Mouse (Mus musculus): ENCODE data around the gene Zyx. TPM values are rescaled to one million over a fixed set of nuclear protein-coding genes. Genes with fewer than 3 reads are reported as not detected.

The Zyx gene
- 100 to 1,000 TPM; 131 to 231 TPM for polyA plus RNA-seq (2017; shearing (Covaris generic))

DNA sequence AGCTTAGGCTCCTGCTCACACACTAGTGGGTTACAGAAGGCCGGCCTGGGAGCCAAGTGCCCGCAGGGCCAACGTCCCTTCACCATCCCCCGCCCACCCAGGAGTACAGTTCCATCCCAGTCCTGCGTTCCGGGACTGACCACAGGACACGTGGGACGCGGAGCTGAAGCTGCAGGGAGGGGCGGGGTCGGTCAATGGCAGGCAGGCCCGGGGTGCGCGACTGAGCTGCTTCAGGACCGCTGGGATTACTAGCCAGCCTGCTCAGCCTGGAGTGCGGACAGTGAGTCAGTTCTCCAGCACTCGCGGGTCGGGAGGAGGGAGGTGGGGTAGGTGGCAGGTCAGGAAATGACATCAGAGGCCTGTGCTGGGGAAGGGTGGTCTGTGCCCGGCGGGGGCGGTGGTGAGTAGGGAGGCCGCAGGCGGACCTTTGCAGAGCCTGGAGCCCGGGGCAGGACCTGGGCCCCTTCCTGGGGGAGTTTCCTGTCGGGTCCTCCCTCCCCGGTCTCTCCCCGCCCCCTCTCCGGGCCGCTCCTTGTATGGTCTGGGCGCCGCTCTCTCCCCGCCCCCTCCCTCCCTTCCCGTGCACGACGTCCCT is at the start of gene Zyx:
TSS of gene Zyx (plus strand) at position 205 of the 595 bp plus-strand sequence.

GRCm38 (mm10) chr6:42324482-42325267 is 24.8 kb upstream of the Zyx start, which contains the start of gene Fam131b:
Gene Fam131b, minus strand, starts transcription at chr6:42324643.

GRCm38 (mm10) chr6:42372816-42373547 is 23.6 kb downstream of the Zyx start, which contains the start of gene Epha1:
Gene Epha1, minus strand, starts transcription at chr6:42373268.

DNA sequence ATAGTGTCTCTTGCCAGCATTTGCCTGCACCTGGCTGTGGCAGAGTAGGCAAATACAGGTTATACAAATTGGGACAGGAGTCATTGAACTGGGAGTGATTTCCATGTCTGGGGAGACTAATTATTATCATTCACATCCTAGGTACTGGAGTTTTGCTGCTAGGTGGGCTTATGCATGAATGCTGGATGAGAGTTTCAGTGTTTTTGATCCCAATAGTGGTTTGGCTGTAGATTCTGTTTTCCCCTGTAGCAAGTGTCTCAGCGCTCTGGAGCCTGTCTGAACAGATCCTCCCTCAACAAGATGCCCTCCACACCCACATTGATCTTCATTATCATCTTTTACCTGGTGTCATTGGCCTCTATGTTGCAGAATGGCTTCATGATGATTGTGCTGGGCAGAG is 50.5 kb downstream of the Zyx start, which contains the start of gene Tas2r143:
TSS of gene Tas2r143 (plus strand) at position 301 of the 400 bp plus-strand sequence.

DNA sequence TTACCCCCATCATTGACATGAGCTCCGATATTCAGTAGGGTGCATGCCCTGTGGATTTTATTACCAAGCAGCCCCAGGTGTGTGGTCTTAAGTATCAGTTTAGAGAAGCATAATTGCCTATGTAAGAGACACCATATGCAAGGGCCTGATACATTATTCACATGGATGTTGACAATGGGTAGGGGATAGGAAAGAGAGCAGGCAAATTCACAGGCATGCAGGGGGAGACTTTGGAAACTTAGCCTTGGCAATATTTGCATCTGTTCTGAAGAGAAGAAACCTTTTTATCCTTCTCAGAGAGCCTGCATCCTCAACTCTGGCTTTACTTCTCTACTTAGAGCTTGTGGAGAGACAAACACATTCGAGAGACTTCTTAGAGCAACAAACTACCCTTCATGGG is 55.7 kb downstream of the Zyx start, which contains the start of gene Tas2r135:
TSS of gene Tas2r135 (plus strand) at position 301 of the 400 bp plus-strand sequence.

Other genes with a start within 250 kb of the Zyx start
- gene Tas2r139, start 208.7 kb upstream of the Zyx start, polyA plus RNA-seq (2017; shearing (Covaris generic)), result not detected
- gene Tas2r144, start 134.3 kb upstream of the Zyx start, polyA plus RNA-seq (2017; shearing (Covaris generic)), result not detected
- 1 to 10 TPM; 4.1 to 5.6 TPM for gene Gstk1, start 103.7 kb upstream of the Zyx start, polyA plus RNA-seq (2017; shearing (Covaris generic))
- under 1 TPM in 1 of 2 experiments, not detected in 1; 0.25 TPM for gene Tmem139, start 87.7 kb upstream of the Zyx start, polyA plus RNA-seq (2017; shearing (Covaris generic))
- 10 to 100 TPM; 54.8 to 61.9 TPM for gene Casp2, start 84.6 kb upstream of the Zyx start, polyA plus RNA-seq (2017; shearing (Covaris generic))
- gene Clcn1, start 62.9 kb upstream of the Zyx start, polyA plus RNA-seq (2017; shearing (Covaris generic)), result under 1 TPM in 1 of 2 experiments, not detected in 1; 0.14 TPM
- gene Fam131b, start 25.0 kb upstream of the Zyx start, polyA plus RNA-seq (2017; shearing (Covaris generic)), result not detected
- under 1 TPM; 0.28 to 0.43 TPM for gene Epha1, start 23.6 kb downstream of the Zyx start, polyA plus RNA-seq (2017; shearing (Covaris generic))
- gene Tas2r143, start 50.6 kb downstream of the Zyx start, polyA plus RNA-seq (2017; shearing (Covaris generic)), result not detected
- gene Tas2r135, start 55.8 kb downstream of the Zyx start, polyA plus RNA-seq (2017; shearing (Covaris generic)), result not detected
- gene Tas2r126, start 84.9 kb downstream of the Zyx start, polyA plus RNA-seq (2017; shearing (Covaris generic)), result not detected
- gene Olfr458, start 115.6 kb downstream of the Zyx start, polyA plus RNA-seq (2017; shearing (Covaris generic)), result not detected
- under 1 TPM in 1 of 2 experiments, not detected in 1; 0.14 TPM for gene Olfr457, start 126.7 kb downstream of the Zyx start, polyA plus RNA-seq (2017; shearing (Covaris generic))
- gene Olfr456, start 137.6 kb downstream of the Zyx start, polyA plus RNA-seq (2017; shearing (Covaris generic)), result not detected
- gene Olfr455, start 198.0 kb downstream of the Zyx start, polyA plus RNA-seq (2017; shearing (Covaris generic)), result under 1 TPM in 1 of 2 experiments, not detected in 1; 0.28 TPM
- not detected for gene Tcaf3, start 248.1 kb downstream of the Zyx start, polyA plus RNA-seq (2017; shearing (Covaris generic))